Mouse (Mus musculus) gastrocnemius, postnatal 10 days (tissue): ENCODE data around the gene Defb10. TPM values are rescaled to one million over a fixed set of nuclear protein-coding genes. Genes with fewer than 3 reads are reported as not detected.
"Not testable (repeated sequence)": the region's sequence is repeated elsewhere in the genome, so short reads cannot be mapped to it uniquely, and the experiment has no call there.

Source experiments
- DNase-seq: peaks from one replicate; pipeline ENCODE4 v3.0.0; 2021; ENCODE audit warnings: mixed read lengths
- long read RNA-seq, 2 experiments: library from polyadenylated mRNA; stranded (forward); transcript quantifications; one replicate each; pipeline ENCODE4 v2.0.0; 2021
- total RNA-seq, 2 experiments: library from RNA; stranded (reverse); gene quantifications; 2 replicates each; pipeline ENCODE4 v1.2.3; 2021

Gene Defb10
- total RNA-seq = not detected
- long read RNA-seq, experiment 1 = 0 reads
- long read RNA-seq, experiment 2 = 0 reads

- DNase-seq = not testable (repeated sequence)
These were observed at the start of gene Defb10 for GRCm38 (mm10) chr8:21858586-21858985. Defb10 (plus strand) TSS chr8:21858901.

DNA sequence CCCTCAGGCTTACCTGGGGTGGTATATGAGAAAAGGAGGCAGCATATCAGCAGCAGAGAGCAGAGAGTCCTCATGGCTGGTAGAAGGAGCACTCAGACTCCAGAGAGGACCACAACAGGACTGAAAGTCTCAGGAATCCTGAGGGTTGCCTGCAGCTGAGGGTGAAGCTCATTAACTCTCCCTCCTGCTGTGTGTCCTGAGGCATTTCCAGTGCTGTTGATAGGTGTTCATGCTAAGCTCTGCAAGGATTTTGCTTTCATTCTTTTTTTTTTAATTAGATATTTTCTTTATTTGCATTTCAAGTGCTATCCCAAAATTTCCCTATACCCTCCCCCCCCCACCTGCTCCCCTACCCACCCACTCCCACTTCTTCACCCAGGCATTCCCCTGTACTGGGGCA lies 26.6 kb downstream of the Defb10 start, which contains the start of gene Defb9:
TSS of gene Defb9 (minus strand) at position 101 of the 400 bp plus-strand sequence.
- not testable (repeated sequence) for DNase-seq

DNA sequence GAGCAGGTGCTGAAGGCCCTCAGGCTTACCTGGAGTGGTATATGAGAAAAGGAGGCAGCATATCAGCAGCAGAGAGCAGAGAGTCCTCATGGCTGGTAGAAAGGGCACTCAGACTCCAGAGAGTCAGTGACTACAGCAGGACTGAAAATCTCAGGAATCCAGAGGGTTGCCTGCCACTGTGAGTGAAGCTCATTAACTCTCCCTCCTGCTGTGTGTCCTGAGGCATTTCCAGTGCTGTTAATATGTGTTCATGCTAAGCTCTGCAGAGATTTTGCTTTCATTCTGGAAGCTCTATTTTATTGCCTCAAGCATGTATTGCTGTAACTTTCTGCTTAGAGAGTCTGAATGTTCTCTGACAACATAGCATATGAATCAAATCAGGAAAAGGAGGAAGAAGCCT lies 47.6 kb downstream of the Defb10 start, which contains the start of gene Defb11:
TSS of gene Defb11 (minus strand) at position 123 of the 400 bp plus-strand sequence.
- not testable (repeated sequence) for DNase-seq

Other genes starting within 250 kb of the Defb10 start
- gene Defa26, start 240.7 kb upstream of the Defb10 start, total RNA-seq = not detected
- gene Defa17, start 203.1 kb upstream of the Defb10 start, total RNA-seq = not detected
- gene Defa34, start 193.1 kb upstream of the Defb10 start, total RNA-seq = not detected
- gene AY761184, start 155.3 kb upstream of the Defb10 start, total RNA-seq = not detected
- not detected for gene Defa24, start 124.4 kb upstream of the Defb10 start, total RNA-seq
- gene Defb50, start 35.4 kb upstream of the Defb10 start, total RNA-seq = not detected
- not detected for gene Defb2, start 19.0 kb upstream of the Defb10 start, total RNA-seq
- not detected for gene Defb9, start 26.5 kb downstream of the Defb10 start, total RNA-seq
- gene Defb11, start 47.5 kb downstream of the Defb10 start, total RNA-seq = not detected
- gene Defb15, start 73.8 kb downstream of the Defb10 start, total RNA-seq = not detected
- not detected for gene Defb35, start 79.5 kb downstream of the Defb10 start, total RNA-seq
- not detected for gene Defb13, start 87.9 kb downstream of the Defb10 start, total RNA-seq
- gene Fam90a1a, start 99.8 kb downstream of the Defb10 start, total RNA-seq = not detected
- not detected for gene Ccdc70, start 110.9 kb downstream of the Defb10 start, total RNA-seq
- gene Atp7b, start 201.4 kb downstream of the Defb10 start, total RNA-seq = under 1 TPM in 1 of 2 experiments, not detected in 1; 0.20 TPM
- 10 to 100 TPM in 1 of 2 experiments, 1 to 10 TPM in 1; 8.8 to 11.2 TPM for gene Alg11, start 201.8 kb downstream of the Defb10 start, total RNA-seq